Mouse (Mus musculus) heart, postnatal 4 days (tissue): ENCODE results near the gene Foxd3. TPM values are rescaled to one million over a fixed set of nuclear protein-coding genes. Genes with fewer than 3 reads are reported as not detected.
"Not testable (repeated sequence)": the region's sequence is repeated elsewhere in the genome, so short reads cannot be mapped to it uniquely, and the experiment has no call there.

Experiments used
- DNase-seq: peaks from one replicate; pipeline ENCODE4 v3.0.0; 2021
- total RNA-seq, 2 experiments: library from RNA; stranded (reverse); gene quantifications; 2 replicates each; pipeline ENCODE4 v1.2.3; 2021

Gene Foxd3
- total RNA-seq, result under 1 TPM; 0.25 to 0.26 TPM

- peak; percentile 29 for DNase-seq
These were observed at the start of gene Foxd3 for GRCm38 (mm10) chr4:99655937-99656604. Gene Foxd3 (plus strand): TSS chr4:99656299.

GRCm38 (mm10) chr4:99612156-99612555 lies 43.9 kb upstream of the Foxd3 start:
- no peak for DNase-seq

- DNase-seq, result peak; percentile 27
These were observed 43.3 kb upstream of the Foxd3 start for GRCm38 (mm10) chr4:99612609-99613350.

GRCm38 (mm10) chr4:99626047-99626844 lies 29.9 kb upstream of the Foxd3 start:
- peak; percentile 53 for DNase-seq

- DNase-seq, result no peak
These were observed 29.0 kb upstream of the Foxd3 start for GRCm38 (mm10) chr4:99627057-99627456.

- DNase-seq, result no peak
These were observed 20.1 kb upstream of the Foxd3 start for GRCm38 (mm10) chr4:99636038-99636437.

- no peak for DNase-seq
These were observed 19.4 kb upstream of the Foxd3 start for GRCm38 (mm10) chr4:99636711-99637110.

- not testable (repeated sequence) for DNase-seq
These were observed 15.5 kb upstream of the Foxd3 start for GRCm38 (mm10) chr4:99640619-99641018.

GRCm38 (mm10) chr4:99641920-99642319 lies 14.2 kb upstream of the Foxd3 start:
- no peak for DNase-seq

- no peak for DNase-seq
These were observed 10.5 kb upstream of the Foxd3 start for GRCm38 (mm10) chr4:99645560-99645959.

GRCm38 (mm10) chr4:99650088-99650944 lies 5.8 kb upstream of the Foxd3 start:
- peak; percentile 30 for DNase-seq

GRCm38 (mm10) chr4:99650945-99651690 lies 5.0 kb upstream of the Foxd3 start:
- DNase-seq, result peak; percentile 14

- no peak for DNase-seq
These were observed 4.2 kb upstream of the Foxd3 start for GRCm38 (mm10) chr4:99651823-99652450.

- DNase-seq, result no peak
These were observed 3.4 kb upstream of the Foxd3 start for GRCm38 (mm10) chr4:99652576-99653210.

- DNase-seq, result peak; percentile 7
These were observed 2.9 kb upstream of the Foxd3 start for GRCm38 (mm10) chr4:99653216-99653607.

GRCm38 (mm10) chr4:99653608-99654221 lies 2.4 kb upstream of the Foxd3 start:
- DNase-seq, result peak; percentile 14

- no peak for DNase-seq
These were observed 1.3 kb upstream of the Foxd3 start for GRCm38 (mm10) chr4:99654621-99655296.

- peak; percentile 15 for DNase-seq
These were observed 718 bp downstream of the Foxd3 start for GRCm38 (mm10) chr4:99656605-99657429.
